Mouse (Mus musculus) brain, embryonic 14.5 days (tissue): ENCODE results near the gene Cbx4. TPM values are rescaled to one million over a fixed set of nuclear protein-coding genes. Genes with fewer than 3 reads are reported as not detected.

Source experiments
- DNase-seq: peaks from one replicate; pipeline ENCODE4 v3.0.0-alpha.2; 2011; ENCODE audit warnings: low read depth
- CTCF ChIP-seq: fragments of 200-500 bp; IDR thresholded peaks from 2 replicates; pipeline ENCODE4 v1.5.1; 2012; ENCODE audit warnings: inconsistent platforms, mild to moderate bottlenecking, moderate library complexity, borderline replicate concordance; ENCODE audit not compliant: insufficient read depth, insufficient read length; ENCODE audit errors: extremely low read depth
- POLR2A ChIP-seq: fragments of 200-500 bp; IDR thresholded peaks from 2 replicates; pipeline ENCODE4 v1.6.1; 2012; ENCODE audit warnings: mild to moderate bottlenecking, inconsistent platforms, borderline replicate concordance; ENCODE audit not compliant: poor library complexity, insufficient read depth, insufficient read length, severe bottlenecking; ENCODE audit errors: extremely low read depth
- polyA plus RNA-seq: library from polyadenylated mRNA; depleted of rRNA; stranded (reverse); fragments of >200 nt; gene quantifications from 2 replicates; pipeline ENCODE4 v1.2.3, GENCODE M21; 2012; rRNA removed

Gene Cbx4
- polyA plus RNA-seq, 1 experiment, result 34.7 TPM

- TF ChIP-seq CTCF (no peak), POLR2A (no peak)
- no peak for DNase-seq
Observed at GRCm38 (mm10) chr11:119035094-119035685, 50.8 kb downstream of the Cbx4 start.

- DNase-seq, result no peak
- TF ChIP-seq POLR2A (no peak), CTCF (no peak)
Observed at GRCm38 (mm10) chr11:119034635-119035034, 51.4 kb downstream of the Cbx4 start.

- TF ChIP-seq CTCF, result peak; percentile 94
- TF ChIP-seq POLR2A, result no peak
- peak; percentile 90 for DNase-seq
Observed at GRCm38 (mm10) chr11:119033874-119034558, 52.0 kb downstream of the Cbx4 start.

Other genes starting within 250 kb of the Cbx4 start
- gene Rbfox3, start 174.6 kb downstream of the Cbx4 start, polyA plus RNA-seq, result 19.7 and 37.6 TPM in 2 replicates
- gene Enpp7, start 98.0 kb downstream of the Cbx4 start, polyA plus RNA-seq, result 0.07 TPM in 1 of 2 replicates, not detected in the other
- 30.0 and 40.1 TPM in 2 replicates for gene Cbx2, start 63.3 kb downstream of the Cbx4 start, polyA plus RNA-seq
- 6.5 and 10.4 TPM in 2 replicates for gene Cbx8, start 45.3 kb downstream of the Cbx4 start, polyA plus RNA-seq
- gene Tbc1d16, start 142.3 kb upstream of the Cbx4 start, polyA plus RNA-seq, result 69.8 and 99.3 TPM in 2 replicates
- gene Ccdc40, start 142.4 kb upstream of the Cbx4 start, polyA plus RNA-seq, result 11.0 and 17.0 TPM in 2 replicates
- 93.3 and 102 TPM in 2 replicates for gene Gaa, start 181.7 kb upstream of the Cbx4 start, polyA plus RNA-seq
- gene Eif4a3, start 213.9 kb upstream of the Cbx4 start, polyA plus RNA-seq, result 188 and 217 TPM in 2 replicates
- gene Card14, start 221.5 kb upstream of the Cbx4 start, polyA plus RNA-seq, result 0.18 and 0.22 TPM in 2 replicates